Comparison of ENCODE assay signal across 8 mouse cellular contexts in the genomic region with DNA sequence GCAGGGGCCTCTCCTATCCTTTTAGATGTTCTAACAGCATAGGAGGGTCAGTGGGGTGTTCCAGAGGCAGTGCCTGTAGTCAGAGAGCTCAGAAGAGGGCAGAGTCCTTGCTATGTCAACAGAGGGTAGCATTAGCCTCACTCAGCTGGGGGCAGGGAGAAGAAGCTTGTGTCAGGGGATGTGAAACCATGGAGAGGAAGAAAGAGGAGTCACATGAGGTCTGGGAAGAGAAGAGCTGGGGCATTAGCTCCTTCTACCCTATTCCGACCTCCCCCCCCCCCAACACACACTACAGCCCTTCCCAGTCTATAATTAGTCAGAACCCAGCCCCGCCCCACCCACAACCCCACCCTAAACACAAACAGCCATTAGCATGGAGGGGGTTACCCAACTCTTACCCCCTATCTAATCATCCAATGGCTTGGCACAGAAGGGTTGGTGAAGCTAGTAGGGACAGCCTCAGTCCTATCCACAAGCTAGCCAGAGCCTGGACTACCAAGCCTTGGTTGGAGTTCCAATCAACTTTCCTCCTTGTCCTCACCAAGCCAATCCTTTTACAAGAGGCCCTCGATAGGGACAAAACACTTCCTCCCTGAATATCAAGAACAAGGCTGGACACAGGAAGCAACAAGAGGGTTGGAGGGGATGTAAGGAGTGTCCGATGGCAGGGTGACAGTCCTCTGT. TPM values are rescaled to one million over a fixed set of nuclear protein-coding genes. Genes with fewer than 3 reads are reported as not detected.
DNase-seq lines count a peak whose midpoint lies in the region; ATAC-seq and TF ChIP-seq lines count a peak whose summit lies in the region.

No protein-coding gene starts in this region.

- intact Hi-C loops in heart, postnatal 10 days (cut with DNase I), result no loop called here

- H3K27ac ChIP-seq in bone marrow, adult 2 months (ENCODE audit: control insufficient read depth, insufficient read depth, low read depth, low read length, poor library complexity), result peak overlapping the region; percentile 70
- H3K27ac ChIP-seq in liver, embryonic 13.5 days, result peak overlapping the region; percentile 85
- peak overlapping the region; percentile 95 for H3K27ac ChIP-seq in stomach, embryonic 15.5 days

- H3K4me1 ChIP-seq in bone marrow, adult 2 months (ENCODE audit: control insufficient read depth, insufficient read depth, low read length), result peaks cover 4% of the 10 kb centered on the region
- peaks cover 91% of the 10 kb centered on the region for H3K4me1 ChIP-seq in liver, embryonic 13.5 days (replicated peaks)
- peaks cover 82% of the 10 kb centered on the region for H3K4me1 ChIP-seq in stomach, embryonic 15.5 days

- TF ChIP-seq CTCF in bone marrow, adult 2 months (IDR thresholded peaks at IDR 0.05; ENCODE audit: control insufficient read depth, insufficient read depth, low read length), result no peak

- DNase-seq in cerebellum, postnatal 10 days, result peak; percentile 34 to 45
- peak; percentile 41 to 48 for DNase-seq in heart, postnatal 10 days
- no peak for DNase-seq in liver, embryonic 13.5 days
- no peak for DNase-seq in thymus, postnatal 0 days (ENCODE audit: low spot score)
- no peak for DNase-seq in testis, postnatal 14 days (ENCODE audit: low spot score)

- no peak for TF ChIP-seq POLR2A in bone marrow, adult 2 months (IDR thresholded peaks at IDR 0.05; ENCODE audit: borderline replicate concordance, control insufficient read depth, low read depth, low read length)

- no peaks in the 10 kb centered on the region for H3K9me3 ChIP-seq in liver, embryonic 13.5 days (replicated peaks)
- H3K9me3 ChIP-seq in stomach, embryonic 15.5 days, result no peaks in the 10 kb centered on the region

- no peak overlapping the region for H3K9ac ChIP-seq in liver, embryonic 13.5 days
- H3K9ac ChIP-seq in stomach, embryonic 15.5 days, result no peak overlapping the region

- ATAC-seq in cerebellum, adult (ENCODE audit: insufficient number of reproducible peaks, low FRiP score, low TSS enrichment), result no peak
- ATAC-seq in liver, embryonic 13.5 days (ENCODE audit: low read depth), result peak; percentile 54
- ATAC-seq in stomach, embryonic 15.5 days (ENCODE audit: insufficient read depth, low FRiP score, low read depth), result no peak

- H3K4me3 ChIP-seq in bone marrow, adult 2 months (replicated peaks; ENCODE audit: control insufficient read depth, low read depth, low read length), result no peak overlapping the region
- no peak overlapping the region for H3K4me3 ChIP-seq in liver, embryonic 13.5 days (replicated peaks)
- peak overlapping the region; percentile 86 for H3K4me3 ChIP-seq in stomach, embryonic 15.5 days (replicated peaks)

- H3K4me2 ChIP-seq in liver, embryonic 13.5 days, result peak overlapping the region; percentile 69
- H3K4me2 ChIP-seq in stomach, embryonic 15.5 days, result peak overlapping the region; percentile 92

- 42% methylated on average over 4 of the region's 4 CpGs for WGBS in bone marrow, adult 2 months
- 31% methylated on average over 4 of the region's 4 CpGs for WGBS in liver, embryonic 13.5 days (ENCODE audit: insufficient replicate concordance)
- WGBS in stomach, embryonic 15.5 days, result 48% methylated on average over 4 of the region's 4 CpGs

- no peaks in the 10 kb centered on the region for H3K36me3 ChIP-seq in liver, embryonic 13.5 days
- H3K36me3 ChIP-seq in stomach, embryonic 15.5 days, result no peaks in the 10 kb centered on the region

- peaks cover 85% of the 10 kb centered on the region for H3K27me3 ChIP-seq in liver, embryonic 13.5 days
- no peaks in the 10 kb centered on the region for H3K27me3 ChIP-seq in stomach, embryonic 15.5 days (replicated peaks)

RNA-seq across cellular contexts. Expression of a gene that starts 2.9 kb away (rescaled TPM):
- 11.1 and 30.9 TPM in 2 replicates for polyA plus RNA-seq in bone marrow, adult 2 months (2011; ENCODE audit: insufficient read depth, insufficient read length, low replicate concordance, missing spikeins)
- 100 to 1,000 TPM; 115 to 145 TPM for total RNA-seq in heart, postnatal 10 days (2021)
- polyA plus RNA-seq in liver, embryonic 13.5 days (2015; fragmentation: Nextera tagmentation; extraction: Ambion mirVana), result 20.2 and 21.2 TPM in 2 replicates
- polyA plus RNA-seq in stomach, embryonic 15.5 days (2015; fragmentation: Nextera tagmentation; extraction: Ambion mirVana), result 128 and 129 TPM in 2 replicates
- polyA plus RNA-seq in thymus, postnatal 0 days (2015; fragmentation: Nextera tagmentation; extraction: Ambion mirVana), result 19.0 and 19.4 TPM in 2 replicates

RNA-seq across cellular contexts. Expression of a gene that starts 18.6 kb away (rescaled TPM):
- polyA plus RNA-seq in bone marrow, adult 2 months (2011; ENCODE audit: insufficient read depth, insufficient read length, low replicate concordance, missing spikeins), result 8.1 and 13.6 TPM in 2 replicates
- 1 to 10 TPM; 8.6 TPM for total RNA-seq in heart, postnatal 10 days (2021)
- 3.0 and 3.2 TPM in 2 replicates for polyA plus RNA-seq in liver, embryonic 13.5 days (2015; fragmentation: Nextera tagmentation; extraction: Ambion mirVana)
- 12.5 and 14.9 TPM in 2 replicates for polyA plus RNA-seq in stomach, embryonic 15.5 days (2015; fragmentation: Nextera tagmentation; extraction: Ambion mirVana)
- 13.5 and 14.2 TPM in 2 replicates for polyA plus RNA-seq in thymus, postnatal 0 days (2015; fragmentation: Nextera tagmentation; extraction: Ambion mirVana)

RNA-seq across cellular contexts. Expression of a gene that starts 28.3 kb away (rescaled TPM):
- 5.7 and 7.6 TPM in 2 replicates for polyA plus RNA-seq in bone marrow, adult 2 months (2011; ENCODE audit: insufficient read depth, insufficient read length, low replicate concordance, missing spikeins)
- total RNA-seq in heart, postnatal 10 days (2021), result 1 to 10 TPM; 4.1 to 4.8 TPM
- 0.76 and 0.78 TPM in 2 replicates for polyA plus RNA-seq in liver, embryonic 13.5 days (2015; fragmentation: Nextera tagmentation; extraction: Ambion mirVana)
- polyA plus RNA-seq in stomach, embryonic 15.5 days (2015; fragmentation: Nextera tagmentation; extraction: Ambion mirVana), result 5.9 and 6.4 TPM in 2 replicates
- polyA plus RNA-seq in thymus, postnatal 0 days (2015; fragmentation: Nextera tagmentation; extraction: Ambion mirVana), result 4.9 and 5.6 TPM in 2 replicates

RNA-seq across cellular contexts. Expression of a gene that starts 33.6 kb away (rescaled TPM):
- 42.6 and 54.0 TPM in 2 replicates for polyA plus RNA-seq in bone marrow, adult 2 months (2011; ENCODE audit: insufficient read depth, insufficient read length, low replicate concordance, missing spikeins)
- total RNA-seq in heart, postnatal 10 days (2021), result 10 to 100 TPM; 59.5 to 60.6 TPM
- 16.2 and 17.1 TPM in 2 replicates for polyA plus RNA-seq in liver, embryonic 13.5 days (2015; fragmentation: Nextera tagmentation; extraction: Ambion mirVana)
- 25.4 and 28.5 TPM in 2 replicates for polyA plus RNA-seq in stomach, embryonic 15.5 days (2015; fragmentation: Nextera tagmentation; extraction: Ambion mirVana)
- polyA plus RNA-seq in thymus, postnatal 0 days (2015; fragmentation: Nextera tagmentation; extraction: Ambion mirVana), result 30.8 and 38.2 TPM in 2 replicates

RNA-seq across cellular contexts. Expression of a gene that starts 37.2 kb away (rescaled TPM):
- 6.1 and 14.6 TPM in 2 replicates for polyA plus RNA-seq in bone marrow, adult 2 months (2011; ENCODE audit: insufficient read depth, insufficient read length, low replicate concordance, missing spikeins)
- 10 to 100 TPM; 23.8 to 24.8 TPM for total RNA-seq in heart, postnatal 10 days (2021)
- polyA plus RNA-seq in liver, embryonic 13.5 days (2015; fragmentation: Nextera tagmentation; extraction: Ambion mirVana), result 1.5 and 1.7 TPM in 2 replicates
- 3.8 and 4.7 TPM in 2 replicates for polyA plus RNA-seq in stomach, embryonic 15.5 days (2015; fragmentation: Nextera tagmentation; extraction: Ambion mirVana)
- 1.2 TPM in 2 replicates for polyA plus RNA-seq in thymus, postnatal 0 days (2015; fragmentation: Nextera tagmentation; extraction: Ambion mirVana)

Comparison
In these comparisons a context has a peak if more than half of its experiments do, and no peak if none do; other contexts are left out.
1. DNase-seq: peak in cerebellum, postnatal 10 days (2 of 2) and heart, postnatal 10 days (2 of 2); none in liver, embryonic 13.5 days (single experiment), thymus, postnatal 0 days (single experiment) and testis, postnatal 14 days (single experiment).
2. Peak in every context shown above with its lines, with median percentiles within 50 percentile points of each other: H3K27ac ChIP-seq.